Mouse (Mus musculus) ovary, adult 10 weeks (tissue): ENCODE measurements around the gene Aff4. TPM values are rescaled to one million over a fixed set of nuclear protein-coding genes. Genes with fewer than 3 reads are reported as not detected.

ENCODE experiments used
- polyA plus RNA-seq: library from polyadenylated mRNA; stranded (reverse); fragments of 350-450 nt; fragmentation: Illumina TruSeq; extraction: RNeasy Lipid Tissue Mini Kit (QIAGEN cat#74804); gene quantifications from one replicate; pipeline ENCODE4 v1.2.3, GENCODE M21; 2014

Gene Aff4
- polyA plus RNA-seq: 457 TPM

GRCm38 (mm10) chr11:53350291-53351223, at the start of gene Aff4:
Aff4 (plus strand) TSS chr11:53350833.

GRCm38 (mm10) chr11:53324512-53324968, 26.1 kb upstream of the Aff4 start, which contains the start of gene Zcchc10:
Zcchc10 (plus strand) TSS chr11:53324679.

GRCm38 (mm10) chr11:53423036-53423435, 72.4 kb downstream of the Aff4 start, which contains the start of gene Leap2:
Leap2 (minus strand) TSS chr11:53423170.

GRCm38 (mm10) chr11:53430670-53431346, 80.2 kb downstream of the Aff4 start, which contains the start of the genes Uqcrq and Gdf9:
Uqcrq (minus strand) TSS chr11:53430831.
Gdf9 (plus strand) TSS chr11:53431023.

GRCm38 (mm10) chr11:53456474-53457371, 106.1 kb downstream of the Aff4 start, which contains the start of the genes Gm10447 and Shroom1:
Gm10447 (minus strand) TSS chr11:53457110.
Shroom1 (plus strand) TSS chr11:53457205.

GRCm38 (mm10) chr11:53469968-53470695, 119.5 kb downstream of the Aff4 start, which contains the start of gene Gm9837:
Gm9837 (minus strand) TSS chr11:53470479.

Other genes with a start within 250 kb of the Aff4 start
- gene Hspa4, start 50.4 kb upstream of the Aff4 start, polyA plus RNA-seq: 905 TPM
- gene Zcchc10, start 26.2 kb upstream of the Aff4 start, polyA plus RNA-seq: 66.5 TPM
- gene Leap2, start 72.3 kb downstream of the Aff4 start, polyA plus RNA-seq: not detected
- 15.5 TPM for gene Uqcrq, start 80.0 kb downstream of the Aff4 start, polyA plus RNA-seq
- 29.0 TPM for gene Gdf9, start 80.2 kb downstream of the Aff4 start, polyA plus RNA-seq
- gene Gm10447, start 106.3 kb downstream of the Aff4 start, polyA plus RNA-seq: not detected
- 0.26 TPM for gene Shroom1, start 106.4 kb downstream of the Aff4 start, polyA plus RNA-seq
- gene Gm9837, start 119.6 kb downstream of the Aff4 start, polyA plus RNA-seq: not detected
- gene Gm9945, start 129.3 kb downstream of the Aff4 start, polyA plus RNA-seq: not detected
- gene Sowaha, start 129.4 kb downstream of the Aff4 start, polyA plus RNA-seq: 2.1 TPM
- gene Sept8, start 168.4 kb downstream of the Aff4 start, polyA plus RNA-seq: 29.7 TPM
- gene Kif3a, start 216.5 kb downstream of the Aff4 start, polyA plus RNA-seq: 44.1 TPM